Mouse (Mus musculus) brain, adult 2 months (tissue): ENCODE measurements at regions not wholly inside any gene's neighbourhood (a gene's known extent, or its start where the extent isn't known, plus 50 kb on each side); places are given as distances from the start of the nearest gene placed in this dataset.
"Not testable (repeated sequence)": the region's sequence is repeated elsewhere in the genome, so short reads cannot be mapped to it uniquely, and the experiment has no call there.

Experiments
- DNase-seq: peaks from one replicate; pipeline ENCODE4 v3.0.0; 2011; ENCODE audit warnings: low read depth, low spot score

DNA sequence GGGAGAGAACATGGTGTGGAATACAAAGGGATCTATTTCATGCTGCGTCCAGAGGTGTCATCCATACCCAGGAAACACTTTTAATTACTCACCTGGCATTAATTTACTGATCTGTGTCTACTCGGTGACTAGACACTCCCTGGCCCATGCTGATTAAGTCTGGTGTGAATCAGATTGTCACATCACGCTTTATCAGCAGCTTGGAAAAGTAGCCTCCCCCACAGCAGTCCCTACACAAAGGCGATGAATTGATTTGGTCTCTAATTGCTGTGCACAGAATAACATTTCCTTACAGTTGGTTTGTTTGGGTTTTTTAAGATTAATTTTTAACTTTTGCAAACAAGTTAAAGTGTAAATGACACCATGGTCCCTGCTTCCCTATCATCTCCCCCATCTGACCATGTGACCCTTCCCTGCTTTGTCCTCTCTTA, 484.7 kb upstream of the Gulo start:
- DNase-seq = no peak

DNA sequence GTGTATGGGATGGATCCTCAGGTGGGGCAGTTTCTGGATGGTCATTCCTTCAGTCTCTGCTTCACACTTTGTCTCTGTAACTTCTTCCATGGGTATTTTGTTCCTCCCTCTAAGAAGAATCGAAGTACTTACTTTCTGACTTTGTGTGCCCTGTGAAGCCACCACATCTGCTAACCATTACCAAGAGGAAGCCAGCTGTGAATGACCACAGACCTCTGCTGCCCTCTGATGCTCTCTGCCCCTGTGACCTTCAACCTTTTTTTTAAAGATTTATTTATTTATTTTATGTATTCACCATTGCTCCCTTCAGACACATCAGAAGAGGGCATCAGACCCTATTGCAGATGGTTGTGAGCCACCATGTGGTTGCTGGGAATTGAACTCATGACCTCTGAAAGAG, 475.7 kb upstream of the Gulo start:
- DNase-seq = not testable (repeated sequence)

DNA sequence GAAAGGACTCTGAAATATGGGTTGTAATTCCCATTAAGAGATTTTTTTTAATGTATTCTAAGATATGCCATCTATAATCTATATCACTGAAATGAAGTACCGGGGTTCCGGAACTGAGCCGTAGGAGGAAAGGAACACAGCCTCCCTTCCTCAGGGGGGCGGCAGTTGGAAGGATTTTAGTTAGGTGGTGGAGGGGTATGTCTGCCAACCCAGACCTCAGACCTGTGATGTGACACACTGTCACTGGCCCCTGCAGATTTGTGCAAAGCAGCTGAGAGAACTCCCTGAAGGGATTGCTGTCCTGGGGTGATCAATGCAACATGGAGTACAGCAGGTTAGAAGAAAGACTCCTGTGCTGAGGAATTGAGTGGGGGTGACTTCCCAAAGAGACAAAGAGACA, 470.2 kb upstream of the Gulo start:
- DNase-seq = no peak

- DNase-seq = no peak
Observed at GRCm38 (mm10) chr14:66478562-66478961, 469.6 kb upstream of the Gulo start.

DNA sequence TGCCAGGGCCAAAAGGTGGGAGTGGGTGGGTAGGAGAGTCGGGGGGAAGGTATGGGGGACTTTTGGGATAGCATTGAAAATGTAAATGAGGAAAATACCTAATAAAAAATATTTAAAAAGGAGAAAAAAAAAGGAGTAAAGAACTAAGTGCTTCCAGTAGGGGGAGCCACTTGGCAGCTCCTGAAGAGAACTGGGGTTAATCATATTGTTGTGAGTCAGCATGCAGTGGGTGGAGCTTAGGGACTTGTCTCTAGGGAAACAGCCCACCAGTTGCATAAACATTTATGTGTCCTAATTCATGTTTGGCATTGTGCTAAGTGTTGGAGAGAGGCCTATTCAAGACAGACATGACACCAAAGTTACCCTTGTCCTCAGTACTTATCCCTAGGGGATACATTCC, 466.0 kb upstream of the Gulo start:
- DNase-seq = peak; percentile 51

DNA sequence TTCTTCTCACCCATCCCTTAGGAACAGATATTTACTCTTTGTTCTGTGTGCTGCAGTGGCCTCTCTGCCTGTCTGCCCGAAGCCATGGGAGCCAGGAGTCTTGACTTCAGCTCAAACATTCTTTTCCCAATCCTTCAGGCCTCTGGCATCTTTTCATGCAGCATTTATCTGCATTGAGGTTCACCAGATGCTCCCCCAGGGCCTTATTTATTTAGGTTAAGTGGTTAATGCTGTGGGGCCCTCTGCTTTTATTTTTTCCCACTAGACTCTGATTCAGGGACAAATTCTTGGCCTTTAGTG, 464.2 kb upstream of the Gulo start:
- DNase-seq = no peak

DNA sequence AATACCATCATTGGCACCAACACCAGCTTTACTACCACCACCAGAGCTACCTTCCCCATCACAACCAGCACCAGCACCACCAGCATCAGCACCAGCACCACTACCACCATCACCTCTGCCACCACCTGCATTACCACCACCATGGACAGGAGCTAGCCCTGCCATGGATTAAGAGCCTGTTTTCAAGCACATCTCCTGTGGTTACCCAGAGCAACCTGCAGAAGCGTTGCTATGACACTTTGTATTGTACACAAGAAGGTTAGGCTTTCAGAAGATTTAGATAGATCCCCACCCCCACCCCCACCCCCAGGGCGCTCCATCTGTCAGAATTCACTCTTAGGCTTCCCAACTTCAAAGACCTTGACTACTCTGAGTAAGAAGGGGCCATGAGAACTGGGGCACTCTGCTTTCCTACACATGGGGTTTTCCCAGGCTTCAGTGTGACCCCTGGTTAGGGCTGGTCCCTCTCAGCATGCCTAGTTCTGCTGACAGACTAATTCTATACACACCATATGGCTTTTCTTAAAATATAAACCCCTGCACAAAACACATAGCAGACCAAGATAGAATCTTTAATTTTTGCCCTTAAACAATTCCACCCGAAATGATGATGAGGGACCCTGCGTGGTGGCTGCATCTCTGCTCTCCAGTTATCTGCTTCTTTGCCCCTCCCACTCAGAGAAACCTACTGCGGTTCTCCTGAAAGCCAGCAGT, 463.7 kb upstream of the Gulo start:
- peak; percentile 50 for DNase-seq

- peak; percentile 55 for DNase-seq
Observed at GRCm38 (mm10) chr14:66462081-66462480, 453.1 kb upstream of the Gulo start.

DNA sequence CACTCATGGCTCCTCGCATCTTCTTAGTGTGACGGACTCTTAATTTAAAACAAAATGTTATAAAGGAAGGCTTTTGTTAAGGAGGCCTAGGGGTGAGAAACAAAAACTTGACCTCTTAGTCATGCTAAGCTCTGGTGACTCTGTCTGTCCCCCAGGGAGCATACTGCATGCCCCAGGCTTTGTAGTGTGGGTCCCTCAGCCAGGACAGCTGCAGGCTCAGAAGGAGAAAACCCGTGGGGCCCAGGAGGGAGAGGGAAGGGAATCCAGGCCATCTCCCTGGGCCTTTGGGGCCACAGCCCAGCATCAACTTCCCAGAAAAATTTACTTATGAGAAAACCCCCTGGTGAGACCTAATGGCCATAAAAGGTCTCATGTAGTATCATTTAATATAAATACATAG, 451.8 kb upstream of the Gulo start:
- DNase-seq = no peak

- DNase-seq = no peak
Observed at GRCm38 (mm10) chr14:66458696-66459095, 449.7 kb upstream of the Gulo start.

DNA sequence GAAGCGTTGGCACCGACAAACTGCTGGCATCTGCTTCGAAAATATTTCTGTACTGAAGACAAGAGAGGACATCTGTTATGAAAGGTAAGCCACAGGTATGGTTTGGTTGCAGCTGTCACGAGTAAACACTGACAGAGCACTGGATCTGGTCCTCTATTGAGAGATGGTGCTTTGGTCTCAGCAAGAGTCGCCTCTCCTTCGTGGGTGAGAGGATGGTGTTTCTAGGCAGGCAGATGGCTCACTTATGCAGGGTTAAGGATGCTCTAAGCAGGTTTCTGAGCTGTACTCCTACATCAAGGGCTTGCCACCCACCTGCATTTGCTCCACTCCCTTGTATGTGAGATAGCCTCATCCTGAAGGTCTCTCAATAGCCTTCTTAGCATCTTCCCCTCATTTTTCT, 448.3 kb upstream of the Gulo start:
- peak; percentile 43 for DNase-seq

DNA sequence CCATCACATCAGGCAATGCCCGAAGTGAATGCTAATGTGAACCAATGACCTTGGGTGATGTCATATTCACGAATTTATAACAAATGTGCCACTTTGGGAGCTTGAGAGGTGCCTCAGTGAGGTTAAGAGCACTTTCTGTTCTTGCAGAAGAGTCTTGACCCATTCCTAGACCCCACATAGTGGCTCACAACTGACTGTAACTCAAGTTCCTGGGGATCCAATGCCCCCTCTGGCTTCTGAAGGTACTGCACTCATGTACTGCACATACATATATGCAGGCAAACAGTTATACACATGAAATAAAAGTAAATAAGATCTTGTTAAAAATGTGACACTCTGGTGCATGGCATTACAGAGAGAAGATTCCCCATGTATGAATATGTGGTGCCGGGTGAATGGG, 443.8 kb upstream of the Gulo start:
- DNase-seq = no peak

- peak; percentile 66 for DNase-seq
Observed at GRCm38 (mm10) chr14:66450351-66450750, 441.3 kb upstream of the Gulo start.

GRCm38 (mm10) chr14:66442576-66442975, 433.6 kb upstream of the Gulo start:
- DNase-seq = no peak

- peak; percentile 49 for DNase-seq
Observed at GRCm38 (mm10) chr14:66441825-66442224, 432.8 kb upstream of the Gulo start.

GRCm38 (mm10) chr14:66438572-66438971, 429.6 kb upstream of the Gulo start:
- DNase-seq = no peak

GRCm38 (mm10) chr14:66438001-66438400, 429.0 kb upstream of the Gulo start:
- DNase-seq = no peak

DNA sequence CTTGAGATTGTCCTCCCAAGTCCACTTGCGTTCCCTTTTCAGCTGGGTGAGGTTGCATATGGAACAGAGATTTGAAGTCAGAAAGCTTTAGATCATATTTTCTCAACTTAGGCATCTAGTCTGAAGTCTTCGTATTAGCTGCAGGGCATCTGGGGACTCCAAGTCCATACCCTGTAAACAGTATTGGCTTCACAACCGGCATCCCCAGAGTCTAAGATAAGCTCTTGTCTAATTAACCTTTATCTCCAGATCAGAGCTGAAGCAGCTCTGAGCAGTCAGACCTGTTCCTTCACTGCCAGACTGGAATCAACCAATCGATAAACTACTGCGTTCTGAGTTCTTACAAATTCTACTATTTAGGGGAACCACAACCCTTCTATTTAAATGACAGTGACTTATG, 422.6 kb upstream of the Gulo start:
- no peak for DNase-seq

GRCm38 (mm10) chr14:66424141-66424540, 415.1 kb upstream of the Gulo start:
- peak; percentile 77 for DNase-seq
